Mouse (Mus musculus) ES-E14 (cell line): Measurements from ENCODE around the gene Fyttd1. TPM values are rescaled to one million over a fixed set of nuclear protein-coding genes. Genes with fewer than 3 reads are reported as not detected.

ENCODE experiments used
- DNase-seq: peaks from one replicate; pipeline ENCODE4 v3.0.0-alpha.2; 2013; ENCODE audit warnings: low read depth, low spot score
- H3K27ac ChIP-seq: 2 replicates; pipeline ENCODE4 v1.5.1; 2012; ENCODE audit warnings: low read depth, mild to moderate bottlenecking, low read length, moderate library complexity, mixed read lengths; ENCODE audit not compliant: poor library complexity, insufficient read depth, severe bottlenecking
- H3K36me3 ChIP-seq: 2 replicates; pipeline ENCODE4 v1.6.1; 2012; ENCODE audit warnings: mild to moderate bottlenecking, low read length, moderate library complexity, mixed read lengths; ENCODE audit not compliant: control insufficient read depth, poor library complexity, insufficient read depth, severe bottlenecking
- H3K4me1 ChIP-seq, 2 experiments: fragments of 150-350 bp in 1 of 2; sonication (generic) in 1 of 2; 2 replicates each; pipeline ENCODE4 v1.6.1; 2012; ENCODE audit warnings: low read length in 2 of 2, mild to moderate bottlenecking in 1 of 2, mixed read lengths in 1 of 2; ENCODE audit not compliant: control insufficient read depth in 2 of 2, insufficient read depth in 2 of 2, poor library complexity in 1 of 2
- H3K4me3 ChIP-seq, 2 experiments: fragments of 150-350 bp in 1 of 2; sonication (generic) in 1 of 2; 2 replicates each; pipeline ENCODE4 v1.5.1; 2012; ENCODE audit warnings: low read length in 2 of 2, low read depth in 1 of 2, mild to moderate bottlenecking in 1 of 2, mixed read lengths in 1 of 2; ENCODE audit not compliant: insufficient read depth in 1 of 2, poor library complexity in 1 of 2, severe bottlenecking in 1 of 2
- H3K9ac ChIP-seq: 2 replicates; pipeline ENCODE4 v1.6.1; 2012; ENCODE audit warnings: low read depth, mild to moderate bottlenecking, low read length, mixed read lengths; ENCODE audit not compliant: poor library complexity, insufficient read depth, severe bottlenecking
- H3K9me3 ChIP-seq: fragments of 150-350 bp; sonication (generic); 2 replicates; pipeline ENCODE4 v1.6.1; 2012; ENCODE audit warnings: low read depth, mild to moderate bottlenecking, low read length; ENCODE audit not compliant: control insufficient read depth, insufficient read depth
- CHD2 ChIP-seq: IDR thresholded peaks from 2 replicates; pipeline ENCODE4 v1.6.1; 2014; ENCODE audit warnings: mild to moderate bottlenecking, low read depth, low read length, inconsistent platforms
- HCFC1 ChIP-seq: IDR thresholded peaks from 2 replicates; pipeline ENCODE4 v1.6.1; 2012; ENCODE audit warnings: low read length, inconsistent platforms, borderline replicate concordance; ENCODE audit not compliant: insufficient read depth
- MAFK ChIP-seq: IDR thresholded peaks from 2 replicates; pipeline ENCODE4 v1.6.1; 2014; ENCODE audit warnings: mild to moderate bottlenecking, low read depth, low read length, inconsistent platforms; ENCODE audit not compliant: insufficient read depth
- ZC3H11A ChIP-seq: IDR thresholded peaks from 2 replicates; pipeline ENCODE4 v1.6.1; 2012; ENCODE audit warnings: low read depth, mild to moderate bottlenecking, inconsistent platforms, low read length, borderline replicate concordance
- ZNF384 ChIP-seq: IDR thresholded peaks from 2 replicates; pipeline ENCODE4 v1.6.1; 2012; ENCODE audit warnings: low read depth, low read length, inconsistent platforms
- in situ Hi-C, 2 experiments: fragments of 600-800 bp; cut with MboI; formaldehyde crosslinking; loops; one replicate each; pipeline ENCODE4 v1.15.1; 2025; ENCODE audit warnings: low sequenced_read_pairs in 2 of 2, inconsistent platforms in 1 of 2; ENCODE audit not compliant: unreplicated experiment in 2 of 2
- total RNA-seq: library from RNA; depleted of rRNA; stranded (reverse); fragments of 300-350 nt; gene quantifications from 2 replicates; pipeline ENCODE4 v1.2.3, GENCODE M21; 2012

Gene Fyttd1
- total RNA-seq, 1 experiment = 106 TPM

GRCm38 (mm10) chr16:32881538-32881937 lies 4.2 kb downstream of the Fyttd1 start:
- Histone ChIP-seq H3K9ac (no peak overlapping the region), H3K27ac (no peak overlapping the region), H3K4me1 (peaks cover 0 to 5% of the 10 kb centered on the region in 2 experiments; a peak in 2 of 4 replicates), H3K4me3 (no peak overlapping the region), H3K9me3 (no peaks in the 10 kb centered on the region), H3K36me3 (peaks cover 4% of the 10 kb centered on the region; the same call in 1 of the 2 replicates)
- TF ChIP-seq ZC3H11A (no peak), CHD2 (no peak), MAFK (no peak), HCFC1 (no peak), ZNF384 (no peak)
- in situ Hi-C loops = no loop called here
- DNase-seq = no peak

GRCm38 (mm10) chr16:32887996-32888395 lies 10.7 kb downstream of the Fyttd1 start:
- DNase-seq = no peak
- no peak for TF ChIP-seq CHD2
- TF ChIP-seq MAFK = no peak
- TF ChIP-seq ZNF384 = no peak
- TF ChIP-seq HCFC1 = no peak
- TF ChIP-seq ZC3H11A = no peak
- Histone ChIP-seq H3K9ac (no peak overlapping the region), H3K4me1 (no peaks in the 10 kb centered on the region), H3K9me3 (no peaks in the 10 kb centered on the region), H3K4me3 (no peak overlapping the region), H3K36me3 (peaks cover 4% of the 10 kb centered on the region; the same call in 1 of the 2 replicates), H3K27ac (no peak overlapping the region)
- in situ Hi-C loops = no loop called here

GRCm38 (mm10) chr16:32889881-32890280 lies 12.6 kb downstream of the Fyttd1 start:
- TF ChIP-seq MAFK (no peak), ZC3H11A (no peak), CHD2 (no peak), HCFC1 (no peak), ZNF384 (no peak)
- H3K4me1 ChIP-seq = no peaks in the 10 kb centered on the region
- no peak for DNase-seq
- no peak overlapping the region for H3K4me3 ChIP-seq
- no peaks in the 10 kb centered on the region for H3K9me3 ChIP-seq
- H3K36me3 ChIP-seq = peaks cover 11% of the 10 kb centered on the region; the same call in 1 of the 2 replicates
- no peak overlapping the region for H3K27ac ChIP-seq
- no peak overlapping the region for H3K9ac ChIP-seq
- in situ Hi-C loops = no loop called here

GRCm38 (mm10) chr16:32896126-32896525 lies 18.8 kb downstream of the Fyttd1 start:
- Histone ChIP-seq H3K4me1 (no peaks in the 10 kb centered on the region), H3K27ac (no peak overlapping the region), H3K9ac (no peak overlapping the region), H3K36me3 (peaks cover 6% of the 10 kb centered on the region), H3K4me3 (no peak overlapping the region), H3K9me3 (no peaks in the 10 kb centered on the region)
- in situ Hi-C loops = no loop called here
- no peak for TF ChIP-seq ZC3H11A
- no peak for DNase-seq
